Mouse (Mus musculus): Measurements from ENCODE around the gene N4bp1. TPM values are rescaled to one million over a fixed set of nuclear protein-coding genes. Genes with fewer than 3 reads are reported as not detected.

The N4bp1 gene
- polyA plus RNA-seq, 1 experiment from 2014 or later: 2.8 TPM

GRCm38 (mm10) chr8:86874055-86874454, 11.0 kb downstream of the N4bp1 start:
- H3K4me3 ChIP-seq (replicated peaks): no peak overlapping the region
- peak; percentile 87 for ATAC-seq (ENCODE audit: low read depth)
- DNase-seq: peak; percentile 50
- H3K9me3 ChIP-seq (replicated peaks): no peaks in the 10 kb centered on the region
- WGBS (ENCODE audit: insufficient replicate concordance): 18% methylated on average over 2 of the region's 2 CpGs
- 0 out of 2 replicates have a peak overlapping the region, but pooled peaks have one; percentile 34 for H3K27ac ChIP-seq
- H3K27me3 ChIP-seq: no peaks in the 10 kb centered on the region
- no peaks in the 10 kb centered on the region for H3K36me3 ChIP-seq
- H3K9ac ChIP-seq: no peak overlapping the region
- peaks cover 66% of the 10 kb centered on the region for H3K4me1 ChIP-seq (replicated peaks)
- H3K4me2 ChIP-seq: 0 out of 2 replicates have a peak overlapping the region, but pooled peaks have one; percentile 21

GRCm38 (mm10) chr8:86873151-86873550, 11.9 kb downstream of the N4bp1 start:
- 68% methylated on average over 2 of the region's 2 CpGs for WGBS (ENCODE audit: insufficient replicate concordance)
- no peak overlapping the region for H3K4me2 ChIP-seq
- no peak for ATAC-seq (ENCODE audit: low read depth)

GRCm38 (mm10) chr8:86872097-86872815, 12.8 kb downstream of the N4bp1 start:
- Histone ChIP-seq H3K9ac (no peak overlapping the region), H3K4me3 (replicated peaks) (no peak overlapping the region), H3K36me3 (no peaks in the 10 kb centered on the region), H3K4me2 (no peak overlapping the region), H3K9me3 (replicated peaks) (no peaks in the 10 kb centered on the region), H3K27ac (no peak overlapping the region), H3K27me3 (no peaks in the 10 kb centered on the region), H3K4me1 (replicated peaks) (peaks cover 58% of the 10 kb centered on the region)
- WGBS (ENCODE audit: insufficient replicate concordance): 86% methylated on average over 11 of the region's 11 CpGs
- DNase-seq (no peak), ATAC-seq (ENCODE audit: low read depth) (no peak)

More at GRCm38 (mm10) chr8:86873151-86873550, 11.9 kb downstream of the N4bp1 start:
- DNase-seq: no peak
- Histone ChIP-seq H3K9me3 (replicated peaks) (no peaks in the 10 kb centered on the region), H3K9ac (no peak overlapping the region), H3K4me1 (replicated peaks) (peaks cover 62% of the 10 kb centered on the region), H3K36me3 (no peaks in the 10 kb centered on the region), H3K27ac (0 out of 2 replicates have a peak overlapping the region, but pooled peaks have one; percentile 1), H3K27me3 (no peaks in the 10 kb centered on the region), H3K4me3 (replicated peaks) (no peak overlapping the region)

- Histone ChIP-seq H3K4me1 (replicated peaks) (peaks cover 51% of the 10 kb centered on the region), H3K4me2 (no peak overlapping the region), H3K9ac (no peak overlapping the region), H3K4me3 (replicated peaks) (no peak overlapping the region), H3K27ac (no peak overlapping the region), H3K9me3 (replicated peaks) (no peaks in the 10 kb centered on the region), H3K27me3 (no peaks in the 10 kb centered on the region), H3K36me3 (no peaks in the 10 kb centered on the region)
- 77% methylated on average over 2 of the region's 2 CpGs for WGBS (ENCODE audit: insufficient replicate concordance)
- no peak for DNase-seq
- no peak for ATAC-seq (ENCODE audit: low read depth)
Observed at GRCm38 (mm10) chr8:86871421-86871820, 13.6 kb downstream of the N4bp1 start.

GRCm38 (mm10) chr8:86870771-86871170, 14.3 kb downstream of the N4bp1 start:
- H3K4me1 ChIP-seq (replicated peaks): peaks cover 52% of the 10 kb centered on the region

GRCm38 (mm10) chr8:86868041-86868440, 17.0 kb downstream of the N4bp1 start:
- Histone ChIP-seq H3K4me1 (replicated peaks) (peaks cover 33% of the 10 kb centered on the region), H3K4me2 (no peak overlapping the region), H3K36me3 (no peaks in the 10 kb centered on the region), H3K4me3 (replicated peaks) (no peak overlapping the region), H3K27me3 (no peaks in the 10 kb centered on the region), H3K27ac (no peak overlapping the region), H3K9me3 (replicated peaks) (no peaks in the 10 kb centered on the region), H3K9ac (no peak overlapping the region)
- ATAC-seq (ENCODE audit: low read depth) (no peak), DNase-seq (no peak)
- WGBS (ENCODE audit: insufficient replicate concordance): 76% methylated on average over 3 of the region's 3 CpGs

More at GRCm38 (mm10) chr8:86870771-86871170, 14.3 kb downstream of the N4bp1 start:
- Histone ChIP-seq H3K9ac (no peak overlapping the region), H3K9me3 (replicated peaks) (no peaks in the 10 kb centered on the region), H3K27me3 (no peaks in the 10 kb centered on the region), H3K4me3 (replicated peaks) (no peak overlapping the region), H3K36me3 (no peaks in the 10 kb centered on the region), H3K4me2 (no peak overlapping the region), H3K27ac (no peak overlapping the region)
- WGBS (ENCODE audit: insufficient replicate concordance): 78% methylated on average over 2 of the region's 2 CpGs
- ATAC-seq (ENCODE audit: low read depth) (no peak), DNase-seq (no peak)

GRCm38 (mm10) chr8:86864764-86865163, 20.3 kb downstream of the N4bp1 start:
- H3K4me2 ChIP-seq: no peak overlapping the region
- ATAC-seq (ENCODE audit: low read depth): no peak
- no peak overlapping the region for H3K27ac ChIP-seq
- peaks cover 18% of the 10 kb centered on the region for H3K36me3 ChIP-seq
- H3K9ac ChIP-seq: no peak overlapping the region
- peaks cover 15% of the 10 kb centered on the region; the same call in 1 of the 2 replicates for H3K4me1 ChIP-seq (replicated peaks)
- H3K9me3 ChIP-seq (replicated peaks): no peaks in the 10 kb centered on the region
- 65% methylated on average over 4 of the region's 4 CpGs for WGBS (ENCODE audit: insufficient replicate concordance)
- H3K27me3 ChIP-seq: no peaks in the 10 kb centered on the region
- DNase-seq: no peak
- H3K4me3 ChIP-seq (replicated peaks): no peak overlapping the region

- Histone ChIP-seq H3K27ac (no peak overlapping the region), H3K9ac (no peak overlapping the region), H3K36me3 (peaks cover 21% of the 10 kb centered on the region), H3K27me3 (no peaks in the 10 kb centered on the region), H3K4me1 (replicated peaks) (0 out of 2 replicates have a peak, but pooled peaks cover 11% of the 10 kb centered on the region), H3K4me3 (replicated peaks) (no peak overlapping the region), H3K9me3 (replicated peaks) (no peaks in the 10 kb centered on the region), H3K4me2 (no peak overlapping the region)
- ATAC-seq (ENCODE audit: low read depth): no peak
- WGBS (ENCODE audit: insufficient replicate concordance): 71% methylated on average over 4 of the region's 4 CpGs
- no peak for DNase-seq
Observed at GRCm38 (mm10) chr8:86862837-86863236, 22.2 kb downstream of the N4bp1 start.

GRCm38 (mm10) chr8:86862155-86862816, 22.8 kb downstream of the N4bp1 start:
- Histone ChIP-seq H3K4me3 (replicated peaks) (no peak overlapping the region), H3K27ac (no peak overlapping the region), H3K4me1 (replicated peaks) (0 out of 2 replicates have a peak, but pooled peaks cover 11% of the 10 kb centered on the region), H3K27me3 (no peaks in the 10 kb centered on the region), H3K36me3 (peaks cover 26% of the 10 kb centered on the region), H3K9ac (no peak overlapping the region), H3K9me3 (replicated peaks) (no peaks in the 10 kb centered on the region), H3K4me2 (no peak overlapping the region)
- ATAC-seq (ENCODE audit: low read depth) (no peak), DNase-seq (no peak)
- WGBS (ENCODE audit: insufficient replicate concordance): 66% methylated on average over 3 of the region's 3 CpGs

- peaks cover 27% of the 10 kb centered on the region for H3K36me3 ChIP-seq
- 74% methylated on average over 7 of the region's 7 CpGs for WGBS (ENCODE audit: insufficient replicate concordance)
- ATAC-seq (ENCODE audit: low read depth): no peak
Observed at GRCm38 (mm10) chr8:86861516-86861915, 23.5 kb downstream of the N4bp1 start.

GRCm38 (mm10) chr8:86856248-86856647, 28.8 kb downstream of the N4bp1 start:
- no peak overlapping the region for H3K4me3 ChIP-seq (replicated peaks)
- H3K27me3 ChIP-seq: no peaks in the 10 kb centered on the region
- H3K36me3 ChIP-seq: peaks cover 26% of the 10 kb centered on the region
- ATAC-seq (ENCODE audit: low read depth) (no peak), DNase-seq (no peak)
- H3K4me2 ChIP-seq: no peak overlapping the region
- peaks cover 8% of the 10 kb centered on the region for H3K4me1 ChIP-seq (replicated peaks)
- no peaks in the 10 kb centered on the region for H3K9me3 ChIP-seq (replicated peaks)
- no peak overlapping the region for H3K9ac ChIP-seq
- 78% methylated on average over 7 of the region's 7 CpGs for WGBS (ENCODE audit: insufficient replicate concordance)
- H3K27ac ChIP-seq: no peak overlapping the region

More at GRCm38 (mm10) chr8:86861516-86861915, 23.5 kb downstream of the N4bp1 start:
- no peak overlapping the region for H3K4me3 ChIP-seq (replicated peaks)
- H3K27ac ChIP-seq: no peak overlapping the region
- no peak overlapping the region for H3K9ac ChIP-seq
- H3K4me2 ChIP-seq: no peak overlapping the region
- 0 out of 2 replicates have a peak, but pooled peaks cover 11% of the 10 kb centered on the region for H3K4me1 ChIP-seq (replicated peaks)
- DNase-seq: no peak
- no peaks in the 10 kb centered on the region for H3K9me3 ChIP-seq (replicated peaks)
- H3K27me3 ChIP-seq: no peaks in the 10 kb centered on the region
